Mouse (Mus musculus) neural tube, embryonic 14.5 days (tissue): ENCODE measurements around the gene Aldh4a1. TPM values are rescaled to one million over a fixed set of nuclear protein-coding genes. Genes with fewer than 3 reads are reported as not detected.
A peak's percentile ranks its signal among the peaks of the same experiment; 100 is the strongest.

Experiments
- ATAC-seq: fragments of 200-750 bp; cut with Nextera tagmentation; 2 replicates; pipeline ENCODE4 v1.8.0; 2017; ENCODE audit warnings: low read depth, mild to moderate bottlenecking, moderate TSS enrichment, moderate library complexity
- H3K27ac ChIP-seq: fragments of 300-500 bp; sonication (generic); 2 replicates; pipeline ENCODE4 v1.5.1; 2014; ENCODE audit warnings: low read depth, mild to moderate bottlenecking, control low read depth, low read length, moderate library complexity, mixed read lengths
- H3K27me3 ChIP-seq: fragments of 300-500 bp; sonication (generic); 2 replicates; pipeline ENCODE4 v1.6.1; 2014; ENCODE audit warnings: low read length; ENCODE audit not compliant: control insufficient read depth, insufficient read depth
- H3K36me3 ChIP-seq: fragments of 300-500 bp; sonication (generic); 2 replicates; pipeline ENCODE4 v1.6.1; 2014; ENCODE audit warnings: low read length, mixed read lengths; ENCODE audit not compliant: control insufficient read depth, insufficient read depth
- H3K4me1 ChIP-seq: fragments of 300-500 bp; sonication (generic); 2 replicates; pipeline ENCODE4 v1.6.1; 2014; ENCODE audit warnings: low read length; ENCODE audit not compliant: control insufficient read depth, insufficient read depth
- H3K4me2 ChIP-seq: fragments of 300-500 bp; sonication (generic); 2 replicates; pipeline ENCODE4 v1.6.1; 2014; ENCODE audit warnings: mild to moderate bottlenecking, low read depth, low read length, control low read depth
- H3K4me3 ChIP-seq: fragments of 300-500 bp; sonication (generic); 2 replicates; pipeline ENCODE4 v1.5.1; 2014; ENCODE audit warnings: low read depth, low read length, control low read depth, mixed read lengths
- H3K9ac ChIP-seq: fragments of 300-500 bp; sonication (generic); replicated peaks from 2 replicates; pipeline ENCODE4 v1.6.1; 2014; ENCODE audit warnings: low read depth, mild to moderate bottlenecking, control low read depth, low read length, mixed read lengths
- H3K9me3 ChIP-seq: fragments of 300-500 bp; sonication (generic); 2 replicates; pipeline ENCODE4 v1.6.1; 2016; ENCODE audit warnings: low read length; ENCODE audit not compliant: control insufficient read depth
- WGBS: fragments of 180-500 bp; shearing (Covaris S2); extraction: QIAGEN DNeasy Blood & Tissue Kit; methylation state at CpG from one replicate; pipeline ENCODE4 v1.1.7; 2014; 5-methylcytosine and 5-hydroxymethylcytosine counted together
- polyA plus RNA-seq: library from polyadenylated mRNA; unstranded; fragments of >200 nt; fragmentation: Nextera tagmentation; extraction: Ambion mirVana; gene quantifications from 2 replicates; pipeline ENCODE4 v1.2.1, GENCODE M21; 2014

Gene Aldh4a1
- 13.5 and 21.7 TPM in 2 replicates for polyA plus RNA-seq

DNA sequence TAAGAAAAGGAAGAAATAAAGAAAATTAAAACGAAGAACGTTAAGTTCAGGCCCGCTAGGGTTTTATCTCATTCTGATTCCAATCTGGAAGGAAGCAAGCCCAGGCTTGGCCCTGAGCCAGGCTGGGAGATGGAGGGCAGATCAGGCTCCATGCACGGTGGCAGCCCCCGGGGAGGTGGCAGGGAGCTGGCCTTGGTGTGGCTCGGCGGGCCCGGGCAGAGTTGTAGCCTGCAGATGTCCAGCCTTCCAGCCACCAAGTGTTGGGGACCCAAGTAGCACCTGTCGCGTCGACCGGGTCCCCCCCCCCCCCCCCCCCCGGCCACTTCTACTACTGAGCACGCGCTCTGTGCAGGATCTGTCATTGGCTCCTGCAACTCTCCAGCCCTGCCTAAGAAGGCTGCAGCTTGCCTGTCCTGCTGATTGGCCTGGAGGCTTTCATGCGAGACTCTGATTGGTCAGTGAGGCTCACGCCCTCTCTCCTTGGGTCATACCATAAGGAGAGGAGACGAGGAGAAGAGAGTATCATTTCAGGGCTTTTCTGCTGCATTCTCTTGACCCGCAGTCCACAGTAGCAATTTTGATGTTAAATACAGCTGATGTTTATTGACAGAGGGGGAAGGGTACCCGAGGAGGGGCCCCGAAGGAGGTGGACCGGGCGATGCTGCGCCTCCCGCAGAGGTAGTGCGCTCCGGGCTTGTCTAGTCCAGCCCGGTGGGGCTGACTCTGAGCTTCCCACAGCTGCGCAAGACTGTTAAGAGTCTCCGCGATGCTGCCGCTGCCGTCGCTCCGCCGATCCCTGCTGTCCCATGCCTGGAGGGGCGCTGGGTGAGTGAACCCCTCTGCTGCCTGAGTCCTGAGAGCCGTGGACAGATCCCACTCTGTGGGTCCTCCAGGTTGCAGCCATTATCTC is at the start of gene Aldh4a1:
Gene Aldh4a1 (plus strand): TSS at position 494 of the 910 bp plus-strand sequence.
- Histone ChIP-seq H3K27me3 (no peaks in the 10 kb centered on the region), H3K36me3 (no peaks in the 10 kb centered on the region), H3K4me1 (peaks cover 12% of the 10 kb centered on the region), H3K9me3 (no peaks in the 10 kb centered on the region), H3K27ac (peak within 1 kb of the TSS; percentile 91), H3K9ac (peak within 1 kb of the TSS; percentile 54), H3K4me3 (peak within 1 kb of the TSS; percentile 57), H3K4me2 (peak within 1 kb of the TSS; percentile 94)
- ATAC-seq: peak; percentile 100
- under 1% methylated on average over 33 of the region's 38 CpGs for WGBS

DNA sequence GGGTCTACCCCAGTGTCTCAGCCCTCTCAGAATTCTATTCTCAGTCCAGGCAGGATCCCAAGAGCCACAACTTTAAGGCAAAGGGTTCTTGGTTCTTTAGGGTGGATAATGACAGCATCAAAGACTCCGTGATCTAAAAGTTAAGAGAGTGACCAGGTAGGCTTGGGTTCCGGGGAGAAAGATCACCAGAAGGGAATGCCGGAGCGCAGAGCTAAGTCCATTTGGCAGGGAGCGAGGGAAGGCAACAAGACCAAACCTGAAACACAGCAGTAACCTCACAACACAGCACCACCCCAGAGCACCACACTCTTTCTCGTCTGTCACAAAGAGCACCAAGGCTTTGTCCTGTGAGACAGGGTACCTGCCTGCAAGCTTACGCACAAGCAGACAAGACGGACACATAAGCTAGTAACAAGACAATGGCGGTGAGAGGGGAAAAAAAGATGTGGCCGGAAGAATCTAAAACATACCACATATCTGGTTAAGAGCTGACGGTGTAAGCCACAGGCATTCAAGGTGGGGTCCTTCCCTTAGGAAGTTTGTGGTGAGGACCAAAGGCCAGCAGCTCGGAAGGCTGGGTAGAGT is 49.6 kb upstream of the Aldh4a1 start:
- no peak for ATAC-seq
- H3K36me3 ChIP-seq: no peaks in the 10 kb centered on the region
- 86% methylated on average over 12 of the region's 12 CpGs for WGBS
- no peak overlapping the region for H3K4me3 ChIP-seq
- no peak overlapping the region for H3K27ac ChIP-seq
- peaks cover 21% of the 10 kb centered on the region for H3K4me1 ChIP-seq
- H3K27me3 ChIP-seq: no peaks in the 10 kb centered on the region
- H3K9me3 ChIP-seq: no peaks in the 10 kb centered on the region
- H3K4me2 ChIP-seq: no peak overlapping the region
- no peak overlapping the region for H3K9ac ChIP-seq

GRCm38 (mm10) chr4:139574156-139574798 is 48.4 kb upstream of the Aldh4a1 start:
- no peaks in the 10 kb centered on the region for H3K27me3 ChIP-seq
- peak; percentile 95 for ATAC-seq
- H3K4me2 ChIP-seq: peak overlapping the region; percentile 82
- peak overlapping the region; percentile 91 for H3K9ac ChIP-seq
- peaks cover 22% of the 10 kb centered on the region for H3K4me1 ChIP-seq
- H3K27ac ChIP-seq: peak overlapping the region; percentile 88
- H3K9me3 ChIP-seq: no peaks in the 10 kb centered on the region
- H3K36me3 ChIP-seq: no peaks in the 10 kb centered on the region
- WGBS: under 1% methylated on average over 49 of the region's 52 CpGs
- H3K4me3 ChIP-seq: peak overlapping the region; percentile 88

DNA sequence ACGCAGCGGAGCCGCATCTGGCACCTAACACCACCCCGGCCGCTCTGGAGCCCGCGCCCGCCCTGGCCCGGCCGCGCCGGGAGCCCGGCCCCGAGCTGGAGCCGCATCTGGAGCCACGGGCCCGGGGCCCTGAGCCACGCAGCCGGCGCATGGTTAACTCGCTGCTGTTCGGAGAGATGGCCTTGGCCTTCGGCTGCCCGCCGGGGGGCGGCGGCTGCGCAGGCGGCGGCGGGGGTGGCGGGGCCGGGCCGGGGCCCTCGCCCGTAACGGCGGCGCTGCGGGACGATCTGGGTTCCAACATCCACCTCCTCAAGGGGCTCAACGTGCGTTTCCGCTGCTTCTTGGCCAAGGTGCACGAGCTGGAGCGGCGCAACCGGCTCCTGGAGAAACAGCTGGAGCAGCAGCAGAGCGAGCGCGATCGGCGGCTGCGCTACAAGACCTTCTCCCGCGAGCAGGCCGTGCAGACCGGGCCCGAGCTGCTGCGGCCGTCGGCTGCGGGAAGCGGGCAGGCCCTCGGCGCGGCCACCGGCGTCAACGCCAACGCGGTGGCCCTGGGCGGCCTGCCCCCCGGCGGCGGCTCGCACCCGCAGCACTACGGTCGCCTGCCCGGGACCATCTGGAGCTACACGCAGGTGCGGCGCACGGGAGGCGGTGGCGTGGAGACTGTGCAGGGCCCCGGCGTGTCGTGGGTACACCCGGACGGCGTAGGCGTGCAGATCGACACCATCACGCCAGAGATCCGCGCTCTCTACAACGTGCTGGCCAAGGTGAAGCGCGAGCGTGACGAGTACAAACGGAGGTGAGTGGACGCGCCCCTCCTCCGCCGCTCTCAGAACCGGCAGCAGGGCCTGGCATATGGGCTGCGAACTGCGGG is 47.6 kb upstream of the Aldh4a1 start:
- Histone ChIP-seq H3K4me3 (peak overlapping the region; percentile 88), H3K36me3 (no peaks in the 10 kb centered on the region), H3K27me3 (no peaks in the 10 kb centered on the region), H3K9ac (peak overlapping the region; percentile 91), H3K4me2 (peak overlapping the region; percentile 82), H3K4me1 (peaks cover 29% of the 10 kb centered on the region), H3K27ac (peak overlapping the region; percentile 88), H3K9me3 (no peaks in the 10 kb centered on the region)
- ATAC-seq: peak; percentile 62
- under 1% methylated on average over 93 of the region's 111 CpGs for WGBS

GRCm38 (mm10) chr4:139575673-139576003 is 47.0 kb upstream of the Aldh4a1 start:
- Histone ChIP-seq H3K27me3 (no peaks in the 10 kb centered on the region), H3K9ac (peak overlapping the region; percentile 91), H3K4me3 (peak overlapping the region; percentile 88), H3K27ac (peak overlapping the region; percentile 88), H3K9me3 (no peaks in the 10 kb centered on the region), H3K4me1 (peaks cover 34% of the 10 kb centered on the region), H3K36me3 (no peaks in the 10 kb centered on the region), H3K4me2 (peak overlapping the region; percentile 82)
- WGBS: 7% methylated on average over 14 of the region's 14 CpGs
- no peak for ATAC-seq

GRCm38 (mm10) chr4:139576251-139576880 is 46.3 kb upstream of the Aldh4a1 start:
- H3K4me1 ChIP-seq: peaks cover 41% of the 10 kb centered on the region
- ATAC-seq: no peak
- H3K27me3 ChIP-seq: no peaks in the 10 kb centered on the region
- no peaks in the 10 kb centered on the region for H3K9me3 ChIP-seq
- H3K36me3 ChIP-seq: no peaks in the 10 kb centered on the region
- peak overlapping the region; percentile 91 for H3K9ac ChIP-seq
- peak overlapping the region; percentile 22; the same call in 1 of the 2 replicates for H3K27ac ChIP-seq
- H3K4me2 ChIP-seq: peak overlapping the region; percentile 82
- H3K4me3 ChIP-seq: peak overlapping the region; percentile 88
- WGBS: 30% methylated on average over 14 of the region's 14 CpGs

DNA sequence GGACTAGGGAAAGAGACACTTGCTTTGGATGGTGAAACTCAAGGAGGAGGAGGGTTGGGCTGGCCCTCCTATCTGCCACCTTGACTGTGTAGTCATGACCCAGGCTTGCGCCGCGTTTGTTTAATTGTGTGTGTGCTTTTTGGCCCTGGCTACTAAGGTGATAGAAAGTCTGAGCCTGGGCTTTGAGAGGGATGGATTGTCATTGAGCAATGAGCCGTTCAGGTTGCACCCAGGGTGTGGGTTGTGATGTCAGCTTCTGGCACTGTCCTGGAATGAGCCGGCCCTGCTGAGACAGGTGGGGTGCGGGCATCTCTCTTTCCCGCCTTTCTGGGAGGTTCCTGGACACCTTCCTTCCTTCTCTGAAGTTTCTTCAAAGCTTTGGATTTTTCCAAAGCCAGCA is 45.7 kb upstream of the Aldh4a1 start:
- whole genome bisulfite sequencing: 71% methylated on average over 7 of the region's 7 CpGs
- no peak for ATAC-seq
- Histone ChIP-seq H3K4me3 (peak overlapping the region; percentile 88), H3K36me3 (no peaks in the 10 kb centered on the region), H3K9ac (0 out of 2 replicates have a peak overlapping the region, but pooled peaks have one; percentile 91), H3K27ac (0 out of 2 replicates have a peak overlapping the region, but pooled peaks have one; percentile 22), H3K9me3 (no peaks in the 10 kb centered on the region), H3K4me2 (peak overlapping the region; percentile 82), H3K27me3 (no peaks in the 10 kb centered on the region), H3K4me1 (peaks cover 45% of the 10 kb centered on the region)

DNA sequence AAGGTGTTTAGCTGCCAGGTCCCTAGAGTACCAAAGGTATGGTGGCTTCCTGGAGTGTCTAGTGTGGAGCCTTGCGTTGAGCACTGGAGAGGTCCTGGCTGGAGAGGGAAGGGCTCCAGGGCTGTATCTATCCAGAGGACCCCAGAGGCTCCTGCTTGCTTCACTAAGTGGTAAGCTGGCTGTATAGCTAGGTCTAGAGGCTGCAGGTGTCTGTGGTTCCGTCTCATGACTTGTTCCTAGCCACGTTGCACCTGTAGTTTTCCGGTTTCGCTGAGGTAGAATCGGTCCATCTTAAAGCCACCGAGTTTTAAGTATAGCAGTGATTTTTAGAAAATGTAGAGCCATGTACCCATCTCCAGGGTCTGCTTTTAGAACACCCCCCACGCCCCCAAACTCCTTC is 44.3 kb upstream of the Aldh4a1 start:
- peak overlapping the region; percentile 82; the same call in 1 of the 2 replicates for H3K4me2 ChIP-seq
- H3K36me3 ChIP-seq: no peaks in the 10 kb centered on the region
- H3K9ac ChIP-seq: peak overlapping the region; percentile 25; the same call in 1 of the 2 replicates
- no peak overlapping the region for H3K4me3 ChIP-seq
- no peaks in the 10 kb centered on the region for H3K9me3 ChIP-seq
- WGBS: 90% methylated on average over 8 of the region's 8 CpGs
- H3K27me3 ChIP-seq: no peaks in the 10 kb centered on the region
- H3K4me1 ChIP-seq: peaks cover 55% of the 10 kb centered on the region
- no peak overlapping the region for H3K27ac ChIP-seq
- no peak for ATAC-seq
